Mouse (Mus musculus): ENCODE data around the gene Bmt2.

The Bmt2 gene

DNA sequence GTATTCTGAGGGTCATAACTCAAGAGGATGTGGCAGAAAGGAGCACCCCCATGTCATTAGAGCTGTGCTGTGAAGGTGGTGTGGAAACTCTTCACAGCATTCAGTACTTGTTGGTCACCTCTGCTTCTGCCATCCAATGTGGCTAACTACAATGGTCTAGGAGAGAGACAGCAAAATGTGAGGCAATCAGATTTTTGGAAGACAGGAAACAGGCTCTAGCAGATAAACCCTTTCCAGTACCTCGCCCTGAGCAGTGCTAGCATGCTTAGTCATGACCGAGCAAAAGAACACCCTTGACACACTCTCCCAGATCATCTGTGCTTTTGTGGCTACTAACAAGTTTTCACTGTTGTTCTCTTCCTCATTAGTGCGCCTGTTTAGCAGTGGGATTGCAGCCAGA lies 60.7 kb downstream of the Bmt2 start:
- DNase-seq (ENCODE audit: low spot score) = no peak

DNA sequence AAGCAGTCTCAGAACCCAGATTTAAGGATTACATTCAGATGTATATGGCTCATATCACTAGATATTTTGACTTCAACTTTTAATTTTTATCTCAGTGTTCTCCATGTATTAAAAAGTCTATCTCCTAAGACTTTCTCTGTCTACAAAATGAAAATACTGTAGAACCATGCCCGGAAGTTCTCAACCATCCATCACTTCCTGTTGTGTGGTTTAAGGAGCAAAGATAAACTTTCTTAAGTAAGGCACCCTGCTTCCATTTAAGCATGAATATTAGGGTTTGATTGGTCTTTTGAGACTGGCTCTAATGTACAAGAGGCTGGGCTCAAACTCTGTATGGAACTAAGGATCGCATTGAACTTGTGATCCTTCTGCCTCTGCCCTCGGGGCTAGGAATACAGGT lies 63.2 kb downstream of the Bmt2 start:
- no peak for DNase-seq (ENCODE audit: low spot score)

DNA sequence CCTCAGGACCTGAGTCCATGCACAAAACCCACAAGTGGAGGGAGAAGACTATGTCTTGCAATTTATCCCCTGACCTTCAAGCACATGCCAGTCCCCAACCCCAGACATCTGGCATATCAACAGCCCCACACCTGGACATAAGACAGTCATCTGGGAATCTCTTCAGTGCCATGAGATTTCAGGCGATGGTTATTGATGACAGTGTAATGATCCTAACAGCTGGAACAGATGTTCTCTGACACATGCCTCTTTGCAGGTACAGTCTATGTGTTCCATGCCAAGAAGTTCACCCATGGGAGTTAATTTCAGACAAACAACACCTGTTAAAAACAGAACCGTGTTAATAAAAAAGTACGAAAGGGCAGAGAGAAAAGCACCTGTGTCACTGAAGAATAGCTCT lies 64.1 kb downstream of the Bmt2 start:
- DNase-seq (ENCODE audit: low spot score) = no peak

DNA sequence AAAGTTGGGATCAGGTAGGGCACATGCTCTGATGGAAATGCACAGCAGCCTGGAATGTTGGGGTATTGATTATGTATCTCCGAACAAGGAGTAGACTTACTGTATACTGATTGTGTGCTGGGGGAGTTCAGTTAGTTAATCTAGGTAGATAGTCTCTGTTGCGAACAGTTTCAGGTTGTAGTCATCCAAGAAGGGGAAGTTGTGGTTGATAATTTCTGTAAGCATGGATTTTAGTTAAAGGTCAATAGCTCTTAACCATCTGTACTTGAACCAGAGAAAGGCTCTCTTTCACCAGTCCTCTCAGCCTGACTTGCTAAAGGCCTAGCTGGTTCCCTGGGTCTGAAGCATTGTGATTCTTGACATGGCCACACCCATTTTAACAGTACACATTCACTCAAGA lies 66.9 kb downstream of the Bmt2 start:
- no peak for DNase-seq (ENCODE audit: low spot score)

DNA sequence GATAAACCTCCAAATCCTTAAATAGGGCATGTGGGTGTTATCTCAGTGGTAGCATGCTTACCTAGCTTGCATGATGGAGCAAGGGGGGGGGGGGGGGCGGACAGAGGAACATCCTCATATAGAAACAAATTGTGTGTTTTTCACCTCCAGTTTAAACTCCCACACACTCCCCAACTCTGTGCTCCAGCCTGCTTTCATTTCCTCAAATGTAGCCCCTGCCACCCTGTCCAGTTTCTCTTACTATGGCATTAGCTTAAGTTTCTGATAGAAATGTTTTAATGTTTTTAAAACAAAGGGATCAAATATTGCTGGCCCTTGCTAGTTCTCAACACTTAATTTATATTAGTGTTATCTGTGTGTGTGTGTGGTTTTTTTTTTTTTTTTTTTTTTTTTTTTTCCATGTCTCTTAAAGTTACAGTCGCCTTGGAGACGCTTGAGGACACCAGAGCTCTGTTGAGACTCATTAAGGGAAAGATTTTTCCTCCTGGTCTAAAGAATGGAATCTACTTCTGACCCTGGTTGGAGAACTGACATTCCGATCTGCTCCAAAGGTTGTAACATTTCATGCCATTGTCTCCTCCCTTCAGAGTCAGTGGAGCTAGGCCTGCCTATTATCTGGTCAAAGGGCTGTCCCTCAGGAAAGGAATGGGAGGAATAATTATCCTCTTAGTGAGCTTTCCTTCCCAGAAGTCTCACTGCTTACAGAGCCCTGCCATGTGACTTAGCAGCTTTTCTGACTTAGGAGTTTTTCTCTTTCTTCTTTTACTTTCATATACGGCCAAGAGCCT lies 68.2 kb downstream of the Bmt2 start:
- DNase-seq (ENCODE audit: low spot score) = no peak

- DNase-seq (ENCODE audit: low spot score) = peak; percentile 88
Measured at GRCm38 (mm10) chr6:13607621-13608493, 69.9 kb downstream of the Bmt2 start, which contains the start of gene Tmem168. TSS of gene Tmem168 (minus strand) at chr6:13608100.

GRCm38 (mm10) chr6:13606921-13607620 lies 70.7 kb downstream of the Bmt2 start:
- no peak for DNase-seq (ENCODE audit: low spot score)

DNA sequence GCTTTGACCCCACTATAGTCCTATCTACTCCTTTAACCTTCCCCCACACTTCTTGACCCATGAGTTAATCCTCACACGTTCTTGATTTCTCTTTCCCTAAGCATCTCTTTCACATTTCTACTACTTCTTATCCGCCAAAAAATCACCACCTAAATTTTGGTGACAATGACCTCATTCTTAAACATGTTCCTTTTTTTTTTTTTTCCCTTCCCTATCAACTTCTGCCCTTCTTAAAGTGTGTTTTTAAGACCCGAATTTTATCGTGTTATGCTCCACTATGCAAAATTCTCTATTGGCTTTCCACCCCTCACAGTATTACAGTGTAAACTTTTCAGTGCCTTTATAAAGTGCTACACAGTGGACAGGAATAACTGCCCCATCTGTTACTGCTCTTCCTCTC lies 71.4 kb downstream of the Bmt2 start:
- no peak for DNase-seq (ENCODE audit: low spot score)

GRCm38 (mm10) chr6:13603134-13603533 lies 74.6 kb downstream of the Bmt2 start:
- DNase-seq (ENCODE audit: low spot score) = no peak

DNA sequence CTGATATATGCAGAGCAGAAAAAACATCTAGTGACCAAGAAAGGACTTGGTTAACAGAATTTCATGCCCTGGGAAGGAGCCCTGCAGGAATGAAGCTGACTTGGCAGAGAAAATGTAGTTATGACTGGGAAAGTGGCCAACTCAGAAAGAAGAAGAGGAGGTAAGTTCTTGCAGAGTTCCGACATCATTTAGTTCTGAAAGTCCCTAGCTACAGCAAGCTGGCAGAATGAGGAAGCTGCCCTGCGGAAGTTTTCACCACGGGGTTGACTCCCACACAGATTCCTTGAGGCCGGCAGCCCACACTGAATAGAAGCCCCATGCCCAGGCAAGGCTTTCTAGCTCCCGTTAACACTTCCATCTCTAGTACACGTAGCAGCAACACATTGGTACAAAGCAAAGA lies 76.2 kb downstream of the Bmt2 start:
- DNase-seq (ENCODE audit: low spot score) = peak; percentile 29

DNA sequence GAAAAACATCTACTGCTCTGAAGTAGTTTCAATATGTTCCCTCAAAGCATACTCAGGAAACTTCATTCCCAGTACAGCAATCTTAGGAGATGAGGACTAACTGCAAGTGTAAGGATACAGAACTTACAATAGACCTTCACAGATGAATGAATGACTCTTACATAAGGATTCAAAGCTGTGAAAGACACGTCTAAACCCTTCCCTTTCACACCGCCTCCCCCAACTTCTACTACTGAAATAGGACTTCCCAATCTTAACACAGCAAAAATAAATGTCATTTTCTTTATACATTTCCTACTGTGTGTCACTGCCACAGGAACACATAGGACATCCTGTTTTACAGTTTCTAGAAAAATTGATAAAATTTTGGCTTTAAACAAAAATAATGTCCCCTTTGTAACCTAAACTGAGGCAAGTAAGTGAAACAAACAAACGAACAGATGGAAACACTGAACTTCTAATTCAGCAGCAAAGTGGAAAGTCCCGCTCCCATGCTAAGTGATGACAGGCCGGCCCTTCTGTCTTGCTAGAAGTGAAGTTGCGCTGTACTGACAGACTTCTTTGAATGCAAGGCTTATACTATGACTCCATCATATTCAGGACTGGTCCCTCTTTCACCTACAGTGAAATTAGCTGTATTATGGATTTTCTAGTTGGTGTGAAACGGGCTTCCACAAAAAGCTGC lies 79.4 kb downstream of the Bmt2 start:
- DNase-seq (ENCODE audit: low spot score) = peak; percentile 14

- no peak for DNase-seq (ENCODE audit: low spot score)
Measured at GRCm38 (mm10) chr6:13592729-13593345, 84.9 kb downstream of the Bmt2 start.

DNA sequence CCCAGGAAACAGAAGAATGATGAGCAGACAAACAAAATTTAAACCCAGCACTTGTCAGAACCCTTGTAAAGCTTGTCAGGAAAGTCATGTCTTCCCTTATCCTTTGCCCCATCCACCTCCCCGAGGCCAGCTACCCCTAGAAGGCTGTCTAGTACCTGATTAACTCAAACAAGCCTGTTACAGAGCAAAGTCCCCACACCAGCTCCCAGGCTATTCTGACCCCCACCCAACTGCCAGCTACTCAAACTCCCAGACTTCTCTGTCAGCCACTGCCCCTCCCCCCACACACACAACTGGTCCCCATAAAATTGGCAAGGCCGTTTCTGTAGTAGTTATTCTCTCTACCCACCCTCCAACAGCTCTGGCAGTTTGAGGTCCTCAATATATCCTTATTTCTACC lies 91.2 kb downstream of the Bmt2 start:
- no peak for DNase-seq (ENCODE audit: low spot score)

- DNase-seq (ENCODE audit: low spot score) = no peak
Measured at GRCm38 (mm10) chr6:13586154-13586553, 91.6 kb downstream of the Bmt2 start.

DNA sequence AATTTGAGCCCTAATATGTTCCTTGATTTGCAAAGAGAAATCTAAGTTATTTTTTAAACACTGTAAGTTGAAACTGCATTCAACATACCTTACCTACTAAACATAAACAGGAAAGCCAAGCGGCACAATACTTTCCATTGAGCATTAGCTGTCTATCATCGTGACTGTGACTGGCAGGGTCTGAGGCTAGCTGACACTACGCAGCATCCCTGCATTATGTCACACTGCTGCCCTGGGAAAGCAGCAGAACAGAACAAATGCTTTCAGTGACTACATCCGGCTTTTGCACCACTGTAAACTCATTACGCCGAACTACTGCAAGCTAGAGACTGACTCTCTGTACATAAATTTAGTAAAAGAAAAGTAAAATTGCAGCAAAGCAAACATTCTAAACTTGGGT lies 93.0 kb downstream of the Bmt2 start:
- DNase-seq (ENCODE audit: low spot score) = no peak

DNA sequence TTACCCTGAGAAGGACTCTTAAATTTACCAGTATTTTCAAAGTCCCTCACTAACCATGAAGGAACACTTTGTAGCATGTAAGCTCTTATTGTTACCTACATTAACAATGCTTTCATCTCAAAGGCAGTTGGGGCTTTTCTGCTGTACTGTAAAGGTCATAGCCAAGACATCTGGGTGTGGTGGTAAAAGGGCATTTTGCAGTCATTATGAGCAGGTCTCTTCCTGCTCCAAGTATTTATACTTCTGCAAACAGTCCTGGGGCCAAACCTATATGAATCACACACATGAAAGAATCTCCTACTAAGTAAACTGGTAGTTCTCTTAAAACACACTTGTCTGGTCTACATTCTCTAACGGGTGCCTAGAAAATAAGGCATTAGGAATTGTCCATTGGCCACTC lies 95.7 kb downstream of the Bmt2 start:
- DNase-seq (ENCODE audit: low spot score) = no peak
